Mouse (Mus musculus) brain, adult 2 months (tissue): Measurements from ENCODE around the gene Gm21885.

Experiments used
- DNase-seq: peaks from one replicate; pipeline ENCODE4 v3.0.0; 2011; ENCODE audit warnings: low read depth, low spot score

Gene Gm21885

GRCm38 (mm10) chr11:94268761-94269160, 12.9 kb upstream of the Gm21885 start:
- no peak for DNase-seq

- no peak for DNase-seq
Measured at GRCm38 (mm10) chr11:94269906-94270305, 11.8 kb upstream of the Gm21885 start.

GRCm38 (mm10) chr11:94271015-94271414, 10.7 kb upstream of the Gm21885 start:
- DNase-seq: no peak

- no peak for DNase-seq
Measured at GRCm38 (mm10) chr11:94272960-94273927, 8.4 kb upstream of the Gm21885 start.

GRCm38 (mm10) chr11:94274206-94274867, 7.3 kb upstream of the Gm21885 start:
- no peak for DNase-seq

- no peak for DNase-seq
Measured at GRCm38 (mm10) chr11:94275226-94275625, 6.4 kb upstream of the Gm21885 start.

- DNase-seq: no peak
Measured at GRCm38 (mm10) chr11:94275686-94276085, 6.0 kb upstream of the Gm21885 start.

GRCm38 (mm10) chr11:94276869-94277337, 4.8 kb upstream of the Gm21885 start:
- DNase-seq: peak; percentile 99

GRCm38 (mm10) chr11:94282291-94282690, 618 bp downstream of the Gm21885 start:
- no peak for DNase-seq

GRCm38 (mm10) chr11:94283536-94284099, 1.9 kb downstream of the Gm21885 start:
- no peak for DNase-seq

GRCm38 (mm10) chr11:94285886-94286574, 4.4 kb downstream of the Gm21885 start:
- DNase-seq: peak; percentile 25

- no peak for DNase-seq
Measured at GRCm38 (mm10) chr11:94287105-94287504, 5.4 kb downstream of the Gm21885 start.

GRCm38 (mm10) chr11:94290062-94290740, 8.5 kb downstream of the Gm21885 start:
- DNase-seq: no peak

GRCm38 (mm10) chr11:94294996-94295845, 13.5 kb downstream of the Gm21885 start:
- DNase-seq: no peak

GRCm38 (mm10) chr11:94312733-94313132, 31.1 kb downstream of the Gm21885 start:
- DNase-seq: no peak

GRCm38 (mm10) chr11:94314098-94314652, 32.5 kb downstream of the Gm21885 start:
- DNase-seq: no peak

GRCm38 (mm10) chr11:94315308-94315707, 33.6 kb downstream of the Gm21885 start:
- no peak for DNase-seq

- no peak for DNase-seq
Measured at GRCm38 (mm10) chr11:94316528-94316927, 34.9 kb downstream of the Gm21885 start.

GRCm38 (mm10) chr11:94317014-94317413, 35.3 kb downstream of the Gm21885 start:
- DNase-seq: no peak

- no peak for DNase-seq
Measured at GRCm38 (mm10) chr11:94317515-94317914, 35.8 kb downstream of the Gm21885 start.
